Mouse (Mus musculus): ENCODE measurements around the gene Pole4. TPM values are rescaled to one million over a fixed set of nuclear protein-coding genes. Genes with fewer than 3 reads are reported as not detected.

Pole4 gene
- polyA plus RNA-seq (2011; ENCODE audit: insufficient read depth, insufficient read length, low replicate concordance, missing spikeins) = 33.0 and 44.4 TPM in 2 replicates

GRCm38 (mm10) chr6:82705221-82705620 lies at the start of gene Pole4:
Pole4 (minus strand) TSS chr6:82705365.
- TF ChIP-seq POLR2A (IDR thresholded peaks at IDR 0.05; ENCODE audit: borderline replicate concordance, control insufficient read depth, low read depth, low read length) (no peak), CTCF (IDR thresholded peaks at IDR 0.05; ENCODE audit: control insufficient read depth, insufficient read depth, low read length) (no peak)
- Histone ChIP-seq H3K4me1 (ENCODE audit: control insufficient read depth, insufficient read depth, low read length) (no peaks in the 10 kb centered on the region), H3K4me3 (replicated peaks; ENCODE audit: control insufficient read depth, low read depth, low read length) (no peak within 1 kb of the TSS), H3K27ac (ENCODE audit: control insufficient read depth, insufficient read depth, low read depth, low read length, poor library complexity) (no peak within 1 kb of the TSS)
- 76% methylated on average over 5 of the region's 5 CpGs for WGBS

DNA sequence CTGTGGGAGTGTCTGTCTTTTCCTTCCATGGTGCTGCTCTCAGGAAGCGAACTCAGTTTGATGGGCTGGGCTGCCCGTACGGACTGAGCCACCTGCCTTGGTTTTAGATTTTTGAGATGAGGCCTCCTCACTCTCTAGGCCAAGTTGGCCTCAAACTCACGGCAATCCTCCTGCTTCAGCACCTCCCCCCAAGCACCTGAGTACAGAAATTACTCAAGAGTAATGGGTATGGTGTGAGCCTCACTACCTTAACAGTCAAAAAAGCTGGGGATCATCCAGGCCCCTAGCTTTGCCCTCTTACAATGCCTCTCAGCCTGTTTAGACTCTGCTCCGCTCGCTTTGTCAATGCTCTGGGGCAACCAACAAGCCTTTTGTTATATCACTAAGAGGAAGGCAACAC lies 49.6 kb upstream of the Pole4 start:
- no peak overlapping the region for H3K4me3 ChIP-seq (replicated peaks; ENCODE audit: control insufficient read depth, low read depth, low read length)
- 77% methylated on average over 6 of the region's 6 CpGs for WGBS
- H3K27ac ChIP-seq (ENCODE audit: control insufficient read depth, insufficient read depth, low read depth, low read length, poor library complexity) = no peak overlapping the region
- TF ChIP-seq POLR2A (IDR thresholded peaks at IDR 0.05; ENCODE audit: borderline replicate concordance, control insufficient read depth, low read depth, low read length) (no peak), CTCF (IDR thresholded peaks at IDR 0.05; ENCODE audit: control insufficient read depth, insufficient read depth, low read length) (no peak)
- H3K4me1 ChIP-seq (ENCODE audit: control insufficient read depth, insufficient read depth, low read length) = no peaks in the 10 kb centered on the region; the same call in 1 of the 2 replicates

DNA sequence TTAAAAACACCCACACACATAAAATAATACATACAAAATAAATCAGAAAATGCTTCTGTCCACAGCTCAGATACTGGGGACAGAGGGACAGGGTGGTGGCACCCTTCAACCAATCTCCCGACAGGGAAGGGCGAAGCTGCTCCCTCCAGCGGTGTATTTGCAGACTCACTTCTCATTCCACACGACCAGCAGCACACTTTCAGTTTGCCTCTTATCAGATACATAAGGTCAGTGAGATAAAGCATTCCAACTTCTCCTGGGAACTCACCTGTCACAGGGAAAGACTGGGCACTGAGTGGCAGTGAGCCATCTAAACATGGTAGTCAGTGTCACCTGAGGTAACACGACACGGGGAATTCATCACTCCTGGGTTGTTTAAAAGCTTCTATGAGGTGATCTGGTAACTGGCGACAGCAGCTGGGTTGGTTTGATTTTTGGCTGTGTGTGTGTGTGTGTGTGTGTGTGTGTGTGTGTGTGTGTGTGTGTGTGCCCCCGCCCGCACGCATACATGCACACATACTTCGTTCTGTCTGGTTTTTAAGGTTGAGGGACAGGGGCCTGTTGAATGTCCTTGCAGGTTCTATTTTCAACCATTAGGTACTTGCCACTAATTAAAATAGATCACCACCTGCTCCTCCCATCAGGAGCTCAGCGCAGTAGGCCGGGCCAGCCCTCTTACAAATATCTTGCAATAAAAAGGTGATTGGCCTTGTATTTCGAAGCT lies 48.6 kb upstream of the Pole4 start:
- H3K4me3 ChIP-seq (replicated peaks; ENCODE audit: control insufficient read depth, low read depth, low read length) = no peak overlapping the region
- peak; percentile 43; the same call in 1 of the 2 replicates for TF ChIP-seq CTCF (IDR thresholded peaks at IDR 0.05; ENCODE audit: control insufficient read depth, insufficient read depth, low read length)
- no peak for TF ChIP-seq POLR2A (IDR thresholded peaks at IDR 0.05; ENCODE audit: borderline replicate concordance, control insufficient read depth, low read depth, low read length)
- H3K27ac ChIP-seq (ENCODE audit: control insufficient read depth, insufficient read depth, low read depth, low read length, poor library complexity) = no peak overlapping the region
- 55% methylated on average over 14 of the region's 14 CpGs for WGBS
- H3K4me1 ChIP-seq (ENCODE audit: control insufficient read depth, insufficient read depth, low read length) = no peaks in the 10 kb centered on the region; the same call in 1 of the 2 replicates

- Histone ChIP-seq H3K4me3 (replicated peaks; ENCODE audit: control insufficient read depth, low read depth, low read length) (no peak overlapping the region), H3K4me1 (ENCODE audit: control insufficient read depth, insufficient read depth, low read length) (no peaks in the 10 kb centered on the region; the same call in 1 of the 2 replicates), H3K27ac (ENCODE audit: control insufficient read depth, insufficient read depth, low read depth, low read length, poor library complexity) (peak overlapping the region; percentile 4; the same call in 1 of the 2 replicates)
- TF ChIP-seq CTCF (IDR thresholded peaks at IDR 0.05; ENCODE audit: control insufficient read depth, insufficient read depth, low read length) (no peak), POLR2A (IDR thresholded peaks at IDR 0.05; ENCODE audit: borderline replicate concordance, control insufficient read depth, low read depth, low read length) (no peak)
- WGBS = 36% methylated on average over 11 of the region's 11 CpGs
Observed at GRCm38 (mm10) chr6:82753061-82753460, 47.9 kb upstream of the Pole4 start.

GRCm38 (mm10) chr6:82751791-82752190 lies 46.6 kb upstream of the Pole4 start:
- Histone ChIP-seq H3K4me1 (ENCODE audit: control insufficient read depth, insufficient read depth, low read length) (no peaks in the 10 kb centered on the region; the same call in 1 of the 2 replicates), H3K4me3 (replicated peaks; ENCODE audit: control insufficient read depth, low read depth, low read length) (no peak overlapping the region), H3K27ac (ENCODE audit: control insufficient read depth, insufficient read depth, low read depth, low read length, poor library complexity) (no peak overlapping the region)
- WGBS = 81% methylated on average over 7 of the region's 7 CpGs
- TF ChIP-seq POLR2A (IDR thresholded peaks at IDR 0.05; ENCODE audit: borderline replicate concordance, control insufficient read depth, low read depth, low read length) = no peak
- TF ChIP-seq CTCF (IDR thresholded peaks at IDR 0.05; ENCODE audit: control insufficient read depth, insufficient read depth, low read length) = no peak

DNA sequence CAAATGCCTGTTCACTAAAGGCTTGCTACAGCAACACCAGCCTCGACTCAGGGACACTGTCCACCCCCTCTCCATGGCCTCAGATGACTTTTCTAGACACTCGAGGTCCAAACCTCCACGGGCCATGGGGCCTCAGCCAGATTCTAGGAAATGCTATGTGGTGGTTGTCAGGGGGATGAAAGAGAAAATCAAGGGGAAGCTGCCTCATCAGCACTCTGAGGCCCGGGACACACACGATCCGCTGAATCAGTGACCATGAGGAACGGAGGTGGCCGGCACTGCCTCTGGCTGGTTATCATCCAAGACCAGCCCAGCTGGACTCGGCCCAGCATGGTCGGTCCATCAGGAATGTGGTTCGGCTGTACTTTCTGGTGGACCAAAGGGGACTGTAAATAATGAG lies 45.9 kb upstream of the Pole4 start:
- Histone ChIP-seq H3K4me3 (replicated peaks; ENCODE audit: control insufficient read depth, low read depth, low read length) (no peak overlapping the region), H3K27ac (ENCODE audit: control insufficient read depth, insufficient read depth, low read depth, low read length, poor library complexity) (no peak overlapping the region), H3K4me1 (ENCODE audit: control insufficient read depth, insufficient read depth, low read length) (no peaks in the 10 kb centered on the region)
- 76% methylated on average over 11 of the region's 11 CpGs for WGBS
- TF ChIP-seq POLR2A (IDR thresholded peaks at IDR 0.05; ENCODE audit: borderline replicate concordance, control insufficient read depth, low read depth, low read length) (no peak), CTCF (IDR thresholded peaks at IDR 0.05; ENCODE audit: control insufficient read depth, insufficient read depth, low read length) (no peak)

GRCm38 (mm10) chr6:82750063-82750462 lies 44.9 kb upstream of the Pole4 start:
- H3K4me3 ChIP-seq (replicated peaks; ENCODE audit: control insufficient read depth, low read depth, low read length) = no peak overlapping the region
- H3K4me1 ChIP-seq (ENCODE audit: control insufficient read depth, insufficient read depth, low read length) = no peaks in the 10 kb centered on the region
- WGBS = 71% methylated on average over 2 of the region's 2 CpGs
- TF ChIP-seq CTCF (IDR thresholded peaks at IDR 0.05; ENCODE audit: control insufficient read depth, insufficient read depth, low read length) = no peak
- no peak for TF ChIP-seq POLR2A (IDR thresholded peaks at IDR 0.05; ENCODE audit: borderline replicate concordance, control insufficient read depth, low read depth, low read length)
- H3K27ac ChIP-seq (ENCODE audit: control insufficient read depth, insufficient read depth, low read depth, low read length, poor library complexity) = no peak overlapping the region

DNA sequence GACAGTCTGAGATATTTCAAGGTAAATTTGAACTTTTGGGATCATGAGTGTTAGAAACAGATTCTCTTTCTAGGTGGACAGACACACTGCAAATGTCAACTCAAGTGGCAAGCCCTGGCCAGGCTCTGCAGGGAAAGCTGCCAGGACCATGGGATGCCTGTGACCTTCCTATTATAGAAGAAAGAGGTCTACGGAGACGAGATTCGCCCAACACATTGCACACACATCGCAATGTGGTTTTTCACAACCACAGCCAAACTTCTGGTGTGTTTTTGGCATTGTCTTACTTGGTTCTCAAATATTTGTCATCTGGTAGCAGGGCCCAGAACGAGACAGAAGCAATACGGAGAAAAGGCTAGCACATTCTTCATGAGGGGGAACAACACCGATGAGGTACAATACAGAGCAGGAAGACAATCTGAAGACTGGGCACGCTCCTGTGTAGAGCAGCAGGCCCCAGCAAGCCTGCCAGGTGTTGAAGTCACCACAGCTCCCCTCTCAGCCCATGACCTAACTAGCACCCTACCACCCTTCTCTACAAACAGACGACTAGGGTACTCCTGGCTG lies 43.0 kb upstream of the Pole4 start:
- TF ChIP-seq POLR2A (IDR thresholded peaks at IDR 0.05; ENCODE audit: borderline replicate concordance, control insufficient read depth, low read depth, low read length) = no peak
- no peak for TF ChIP-seq CTCF (IDR thresholded peaks at IDR 0.05; ENCODE audit: control insufficient read depth, insufficient read depth, low read length)
- no peak overlapping the region for H3K27ac ChIP-seq (ENCODE audit: control insufficient read depth, insufficient read depth, low read depth, low read length, poor library complexity)
- no peak overlapping the region for H3K4me3 ChIP-seq (replicated peaks; ENCODE audit: control insufficient read depth, low read depth, low read length)
- WGBS = 73% methylated on average over 9 of the region's 9 CpGs
- H3K4me1 ChIP-seq (ENCODE audit: control insufficient read depth, insufficient read depth, low read length) = no peaks in the 10 kb centered on the region
